Mouse (Mus musculus): ENCODE measurements around the gene Hist1h3f. TPM values are rescaled to one million over a fixed set of nuclear protein-coding genes. Genes with fewer than 3 reads are reported as not detected.

Gene Hist1h3f
- total RNA-seq (2021) = 10 to 100 TPM; 28.3 to 32.7 TPM
- long read RNA-seq = 0 reads

GRCm38 (mm10) chr13:23543965-23544786 is at the start of gene Hist1h3f:
TSS of gene Hist1h3f (plus strand) at chr13:23544052.
- DNase-seq (ENCODE audit: low spot score in 2 of 2) = peak; percentile 65 to 74

DNA sequence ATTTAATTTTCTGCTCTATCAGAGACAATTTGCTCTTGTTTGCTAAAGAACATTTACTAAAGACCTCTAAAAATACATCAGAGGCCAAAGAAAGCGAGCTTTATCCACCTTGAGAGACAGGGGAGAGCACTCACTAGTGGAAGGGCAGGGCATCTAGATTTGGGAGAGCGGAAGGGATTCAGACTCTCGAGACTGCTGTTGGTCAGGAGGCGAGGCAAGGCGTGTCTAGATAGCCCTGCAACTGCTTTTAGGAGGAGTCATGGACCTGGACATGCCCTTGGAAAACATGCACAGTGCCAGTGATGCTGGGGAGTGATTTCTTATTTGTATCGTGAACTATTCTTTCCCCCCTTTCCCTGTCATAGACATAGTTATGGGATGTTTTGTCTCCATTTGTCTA is 48.3 kb upstream of the Hist1h3f start:
- DNase-seq (ENCODE audit: low spot score in 2 of 2) = no peak

GRCm38 (mm10) chr13:23497656-23498321 is 46.1 kb upstream of the Hist1h3f start:
- DNase-seq (ENCODE audit: low spot score in 2 of 2) = peak; percentile 36 to 62

DNA sequence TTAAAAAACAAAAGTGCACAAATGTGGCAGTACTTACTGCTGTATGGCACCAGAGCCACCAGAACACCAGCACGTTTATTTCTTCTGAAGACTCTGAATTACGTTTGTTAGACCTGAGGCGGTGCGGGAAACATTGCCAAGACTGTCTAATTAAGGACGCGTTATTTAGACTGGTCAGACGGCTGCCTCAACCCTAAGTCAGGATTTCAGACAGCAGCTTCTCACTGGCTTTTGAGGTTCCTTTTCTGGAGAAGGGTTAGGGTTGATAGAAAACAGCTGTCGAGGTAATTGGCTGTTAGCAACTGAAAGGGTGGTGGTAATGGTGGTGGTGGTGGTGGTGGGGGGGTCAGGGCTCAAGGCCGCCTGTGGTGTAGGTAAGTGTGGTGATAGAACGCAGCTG is 45.2 kb upstream of the Hist1h3f start:
- no peak for DNase-seq (ENCODE audit: low spot score in 2 of 2)

- no peak for DNase-seq (ENCODE audit: low spot score in 2 of 2)
Measured at GRCm38 (mm10) chr13:23499943-23500342, 43.9 kb upstream of the Hist1h3f start.

GRCm38 (mm10) chr13:23500424-23501200 is 43.2 kb upstream of the Hist1h3f start:
- DNase-seq (ENCODE audit: low spot score in 2 of 2) = peak; percentile 50 to 71

GRCm38 (mm10) chr13:23501511-23501910 is 42.3 kb upstream of the Hist1h3f start:
- no peak for DNase-seq (ENCODE audit: low spot score in 2 of 2)

DNA sequence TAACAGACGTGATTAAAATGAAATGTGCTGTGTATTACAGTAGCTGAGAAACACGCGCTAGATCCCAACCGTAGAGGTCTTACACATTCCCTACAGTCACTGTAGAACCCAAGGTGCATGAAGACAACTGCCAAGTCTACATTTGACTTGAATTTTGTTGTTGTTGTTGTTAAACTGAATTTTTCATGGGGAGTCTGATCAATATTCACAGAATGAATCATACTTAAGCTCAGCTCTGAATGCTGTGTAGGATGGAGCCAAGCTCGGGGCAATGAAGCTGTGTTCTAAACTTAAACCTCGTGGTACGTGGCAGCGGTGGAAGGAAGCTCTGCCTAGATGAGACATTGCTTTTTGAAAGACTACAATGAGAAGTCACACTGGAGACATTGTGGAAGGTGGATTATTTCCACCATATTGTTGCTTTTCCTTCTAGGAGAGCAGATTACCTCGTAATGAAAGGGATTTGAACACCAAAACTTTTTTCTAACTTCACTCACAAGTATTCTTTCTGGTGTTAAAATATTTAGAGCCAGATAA is 41.8 kb upstream of the Hist1h3f start:
- no peak for DNase-seq (ENCODE audit: low spot score in 2 of 2)

GRCm38 (mm10) chr13:23502916-23503315 is 40.9 kb upstream of the Hist1h3f start:
- no peak for DNase-seq (ENCODE audit: low spot score in 2 of 2)

GRCm38 (mm10) chr13:23503797-23504196 is 40.1 kb upstream of the Hist1h3f start:
- DNase-seq (ENCODE audit: low spot score in 2 of 2) = peak; percentile 51 to 73

DNA sequence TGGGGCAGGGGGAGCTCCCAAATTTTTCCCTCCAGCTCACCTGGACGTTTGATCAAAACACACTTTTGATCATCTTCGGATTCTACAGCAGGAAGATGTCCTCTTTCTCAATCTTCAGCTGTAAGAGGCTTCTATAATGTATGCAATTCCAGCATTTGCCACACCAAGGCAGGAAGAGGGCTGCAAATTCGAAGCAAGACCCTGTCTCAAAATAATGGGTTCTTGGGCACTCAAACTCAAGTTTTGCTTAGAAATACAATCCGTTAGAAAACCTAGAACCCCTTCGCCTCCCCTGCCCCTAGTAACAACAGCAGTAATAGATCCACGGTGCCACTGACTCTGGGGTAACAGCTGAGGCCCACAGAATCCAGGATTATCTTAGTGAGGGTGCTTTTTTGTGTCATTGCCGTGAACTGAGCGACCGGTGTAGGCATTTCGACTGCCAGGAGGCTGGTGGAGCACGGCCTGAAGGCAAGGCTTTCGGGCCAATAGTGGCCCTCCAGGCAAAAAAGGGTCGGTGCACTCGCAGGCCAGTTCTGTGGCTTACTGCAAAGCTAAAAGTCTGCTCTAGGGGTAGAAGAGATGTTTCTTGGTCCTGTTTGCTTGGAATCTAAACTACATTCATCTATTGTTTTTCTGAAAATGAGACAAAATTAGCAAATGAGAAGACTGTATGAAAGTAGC is 38.0 kb upstream of the Hist1h3f start:
- DNase-seq (ENCODE audit: low spot score in 2 of 2) = no peak

- DNase-seq (ENCODE audit: low spot score in 2 of 2) = no peak
Measured at GRCm38 (mm10) chr13:23506351-23506750, 37.5 kb upstream of the Hist1h3f start.

GRCm38 (mm10) chr13:23506819-23507515 is 36.9 kb upstream of the Hist1h3f start:
- no peak for DNase-seq (ENCODE audit: low spot score in 2 of 2)

DNA sequence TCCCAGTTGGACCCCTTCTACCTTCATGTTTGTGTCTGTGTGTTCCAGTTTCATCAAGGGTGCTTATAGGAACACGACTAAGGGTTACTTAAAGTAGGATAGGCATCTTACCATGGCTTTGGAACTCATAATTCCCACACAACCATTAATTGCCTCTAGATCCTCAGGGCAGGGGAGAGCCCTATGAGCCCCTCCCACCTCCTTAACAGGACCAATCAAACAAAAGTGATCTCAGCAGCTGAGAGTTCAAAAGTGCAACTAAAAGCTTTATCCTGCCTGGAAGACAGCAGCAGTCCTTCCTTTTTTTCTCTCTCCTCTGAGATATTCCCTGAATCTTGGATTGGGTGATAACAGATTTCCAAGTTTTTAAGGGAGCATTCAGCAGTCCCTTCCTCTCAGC is 33.7 kb upstream of the Hist1h3f start:
- no peak for DNase-seq (ENCODE audit: low spot score in 2 of 2)

DNA sequence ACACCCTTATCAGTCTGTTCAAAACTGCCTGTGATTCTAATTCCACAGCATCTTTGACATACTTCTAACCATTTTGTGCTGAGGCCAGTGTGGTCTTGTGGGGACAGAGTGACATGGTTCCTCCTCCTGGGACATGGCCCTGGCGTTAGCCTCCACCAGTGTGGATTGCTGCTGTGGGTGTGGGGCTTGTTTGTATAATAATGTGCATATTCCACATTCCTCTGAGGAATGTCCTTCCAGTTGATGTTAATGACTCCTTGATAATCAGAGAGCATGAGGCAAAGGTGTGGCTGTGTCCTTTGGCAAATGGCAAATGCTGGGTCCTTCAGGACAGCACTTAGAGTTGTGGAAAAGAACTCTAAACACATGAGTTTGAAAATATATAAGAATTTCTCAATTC is 30.3 kb upstream of the Hist1h3f start:
- DNase-seq (ENCODE audit: low spot score in 2 of 2) = no peak

DNA sequence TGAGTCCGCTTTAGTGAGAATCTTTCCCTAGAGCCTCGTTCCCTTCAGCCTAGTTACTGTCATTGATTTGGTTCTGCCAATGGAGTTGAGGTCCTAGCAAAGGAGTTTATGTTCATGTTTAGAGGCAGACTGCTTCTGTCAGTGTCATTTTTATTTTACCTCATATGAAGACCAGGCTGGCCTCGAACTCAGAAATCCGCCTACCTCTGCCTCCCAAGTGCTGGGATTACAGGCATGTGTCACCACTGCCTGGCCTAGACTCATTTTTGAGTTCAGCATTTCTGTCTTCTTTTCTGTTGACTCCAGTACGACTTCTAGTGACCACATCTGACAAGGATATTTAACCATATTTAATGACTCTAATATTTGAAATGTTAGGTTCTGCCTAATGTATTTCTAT is 28.6 kb upstream of the Hist1h3f start:
- DNase-seq (ENCODE audit: low spot score in 2 of 2) = no peak

GRCm38 (mm10) chr13:23515826-23516620 is 27.8 kb upstream of the Hist1h3f start:
- no peak for DNase-seq (ENCODE audit: low spot score in 2 of 2)

DNA sequence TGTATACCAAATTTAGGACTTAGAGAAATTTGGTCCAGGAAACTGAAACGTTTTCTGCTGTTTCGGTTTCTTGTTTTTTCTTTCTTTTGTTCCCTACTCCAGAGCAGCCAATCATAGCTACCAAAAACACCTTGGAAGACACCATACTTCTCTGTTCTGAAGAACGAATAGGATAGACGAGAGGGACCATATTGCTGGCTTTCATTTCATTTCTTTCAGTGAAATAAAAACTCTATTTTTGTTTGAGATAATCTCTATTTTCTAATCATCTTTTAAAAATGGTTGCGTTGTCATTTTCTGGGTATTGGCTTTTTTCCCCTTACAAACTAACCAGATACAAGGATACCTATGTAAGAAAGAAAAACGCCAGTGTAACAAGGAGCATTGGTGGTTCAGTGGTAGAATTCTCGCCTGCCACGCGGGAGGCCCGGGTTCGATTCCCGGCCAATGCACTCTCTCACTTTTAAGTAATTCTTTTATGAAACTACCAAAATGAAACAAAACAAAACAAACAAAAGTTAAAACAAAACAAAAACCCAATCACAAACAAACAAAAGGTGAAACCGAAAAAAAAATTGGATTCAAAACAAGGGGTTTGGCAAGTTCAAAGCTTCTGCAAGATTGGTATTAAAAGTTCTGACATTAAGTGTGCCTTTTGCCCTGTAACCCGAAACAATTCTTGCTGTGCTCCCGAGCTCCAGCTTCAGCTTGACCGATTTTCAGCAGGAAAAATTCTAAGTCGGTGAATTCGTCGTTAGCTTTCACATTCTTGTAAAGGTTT is 26.8 kb upstream of the Hist1h3f start:
- DNase-seq (ENCODE audit: low spot score in 2 of 2) = peak; percentile 71 to 83
